27 mouse cellular contexts compared by ENCODE assay signal in the genomic region with DNA sequence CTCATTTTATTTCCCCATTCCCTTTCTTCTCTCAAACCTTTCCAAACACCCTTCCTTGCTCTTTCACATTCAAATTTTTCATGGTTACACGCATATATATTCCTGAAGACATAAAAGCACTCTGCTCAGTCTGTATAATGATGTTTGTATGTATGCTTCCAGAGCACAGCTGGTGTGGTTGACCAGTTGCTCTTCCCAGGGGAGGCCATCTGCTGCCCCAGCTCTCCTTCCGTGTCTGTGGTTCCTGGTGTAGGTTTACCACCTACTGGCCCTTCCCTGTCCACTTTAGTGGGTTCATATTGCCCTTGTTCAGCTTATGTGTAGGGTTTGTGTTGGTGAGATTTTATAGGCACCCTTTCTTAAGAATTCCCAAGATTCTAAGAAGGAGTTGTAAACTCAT.
"Had no signal": no experiment of that assay in that cellular context is flagged by ENCODE, and none has a peak within 500 bp of the region (broad histone marks: within the 10 kb centered on the region; RNA-seq: fewer than 3 reads in every experiment).

No protein-coding gene starts in this region.

- H3K4me3 ChIP-seq: gastrocnemius, adult 2 months; heart, adult 2 months; heart, embryonic 13.5 days; heart, embryonic 15.5 days; hindbrain, embryonic 12.5 days; kidney, embryonic 15.5 days; limb, embryonic 13.5 days; limb, embryonic 15.5 days; liver, embryonic 12.5 days had no signal

- H3K4me2 ChIP-seq: heart, embryonic 11.5 days; heart, embryonic 13.5 days; heart, embryonic 15.5 days; hindbrain, embryonic 12.5 days; hindbrain, embryonic 14.5 days; kidney, embryonic 15.5 days; limb, embryonic 13.5 days; limb, embryonic 15.5 days; liver, embryonic 12.5 days had no signal

- ATAC-seq: hindbrain, embryonic 16.5 days; intestine, embryonic 16.5 days; liver, embryonic 12.5 days had no signal

- H3K36me3 ChIP-seq: heart, embryonic 13.5 days; heart, embryonic 15.5 days; hindbrain, embryonic 12.5 days; kidney, embryonic 15.5 days; limb, embryonic 13.5 days; limb, embryonic 15.5 days; liver, embryonic 12.5 days had no signal

- DNase-seq: gastrocnemius, adult 2 months; gastrocnemius, postnatal 10 days; gastrocnemius, postnatal 25 days; heart, adult 2 months; heart, postnatal 14 days; heart, postnatal 36 days; kidney, adult 11 months; kidney, adult 2 months; kidney, adult 9 months; kidney, postnatal 14 days; kidney, postnatal 36 days; layer of hippocampus, adult 9-11 months; layer of hippocampus, postnatal 36 days; left cerebral cortex, postnatal 4 days had no signal

- H3K4me1 ChIP-seq: heart, embryonic 15.5 days; hindbrain, embryonic 12.5 days; limb, embryonic 15.5 days; liver, embryonic 12.5 days had no signal

- H3K9me3 ChIP-seq: heart, embryonic 13.5 days; heart, embryonic 15.5 days; hindbrain, embryonic 12.5 days; kidney, embryonic 15.5 days; limb, embryonic 13.5 days; limb, embryonic 15.5 days; liver, embryonic 12.5 days had no signal

- H3K9ac ChIP-seq: heart, embryonic 13.5 days; heart, embryonic 15.5 days; hindbrain, embryonic 12.5 days; hindbrain, embryonic 14.5 days; kidney, embryonic 15.5 days; limb, embryonic 13.5 days; limb, embryonic 15.5 days; liver, embryonic 12.5 days; liver, embryonic 14.5 days had no signal

- H3K27me3 ChIP-seq: heart, embryonic 13.5 days; heart, embryonic 15.5 days; hindbrain, embryonic 12.5 days; kidney, embryonic 15.5 days; limb, embryonic 13.5 days; limb, embryonic 15.5 days; liver, embryonic 12.5 days had no signal

- H3K27ac ChIP-seq: gastrocnemius, adult 2 months; heart, adult 2 months; heart, embryonic 13.5 days; heart, embryonic 15.5 days; hindbrain, embryonic 12.5 days; hindbrain, embryonic 14.5 days; kidney, embryonic 15.5 days; kidney, postnatal 0 days; limb, embryonic 13.5 days; limb, embryonic 15.5 days; liver, embryonic 12.5 days; liver, embryonic 14.5 days had no signal
